Mouse (Mus musculus) spleen, adult 2 months (tissue): Measurements from ENCODE around the gene Agbl5. TPM values are rescaled to one million over a fixed set of nuclear protein-coding genes. Genes with fewer than 3 reads are reported as not detected.
A peak's percentile ranks its signal among the peaks of the same experiment; 100 is the strongest.

Source experiments
- DNase-seq, 2 experiments: peaks; one replicate each; pipeline versions ENCODE4 v3.0.0 to v3.0.0-alpha.2; 2012 to 2021; ENCODE audit warnings: low spot score in 2 of 2, low read depth in 1 of 2
- H3K27ac ChIP-seq: fragments of 200-500 bp; 2 replicates; pipeline ENCODE4 v1.5.1; 2012; ENCODE audit warnings: low read length, inconsistent platforms; ENCODE audit not compliant: insufficient read depth
- H3K27me3 ChIP-seq: fragments of 200-500 bp; 2 replicates; pipeline ENCODE4 v1.6.1; 2012; ENCODE audit warnings: mild to moderate bottlenecking, moderate library complexity, low read length, inconsistent platforms; ENCODE audit not compliant: control insufficient read depth, insufficient read depth
- H3K36me3 ChIP-seq: fragments of 200-500 bp; 2 replicates; pipeline ENCODE4 v1.6.1; 2012; ENCODE audit warnings: mild to moderate bottlenecking, low read length, inconsistent platforms; ENCODE audit not compliant: control insufficient read depth, insufficient read depth
- H3K4me1 ChIP-seq: fragments of 200-500 bp; 2 replicates; pipeline ENCODE4 v1.6.1; 2011; ENCODE audit warnings: inconsistent platforms; ENCODE audit not compliant: control insufficient read depth, insufficient read depth, insufficient read length
- H3K4me3 ChIP-seq: fragments of 200-500 bp; 2 replicates; pipeline ENCODE4 v1.5.1; 2011; ENCODE audit warnings: mild to moderate bottlenecking, inconsistent platforms; ENCODE audit not compliant: insufficient read depth, insufficient read length; ENCODE audit errors: extremely low read depth
- CTCF ChIP-seq: fragments of 200-500 bp; IDR thresholded peaks from 2 replicates; pipeline ENCODE4 v1.5.1; 2011; ENCODE audit warnings: mild to moderate bottlenecking, inconsistent platforms; ENCODE audit not compliant: insufficient read depth, insufficient read length, insufficient replicate concordance; ENCODE audit errors: extremely low read depth
- POLR2A ChIP-seq: fragments of 200-500 bp; IDR thresholded peaks from 2 replicates; pipeline ENCODE4 v1.6.1; 2011; ENCODE audit warnings: low read depth, low read length, inconsistent platforms
- WGBS: fragments of 180-500 bp; shearing (Covaris S2); methylation state at CpG from one replicate; pipeline ENCODE4 v1.1.7; 2018; 5-methylcytosine and 5-hydroxymethylcytosine counted together
- polyA plus RNA-seq: library from polyadenylated mRNA; depleted of rRNA; stranded (reverse); fragments of >200 nt; gene quantifications from 2 replicates; pipeline ENCODE4 v1.2.3, GENCODE M21; 2012

Gene Agbl5
- polyA plus RNA-seq, 1 experiment, result 11.6 TPM

- DNase-seq, result no peak
- 72% methylated on average over 4 of the region's 4 CpGs for WGBS
- no peaks in the 10 kb centered on the region; the same call in 1 of the 2 replicates for H3K4me1 ChIP-seq
These were observed 2.3 kb upstream of the Agbl5 start for GRCm38 (mm10) chr5:30886209-30886608.

GRCm38 (mm10) chr5:30886731-30887130 lies 1.8 kb upstream of the Agbl5 start:
- TF ChIP-seq CTCF, result no peak
- no peak for TF ChIP-seq POLR2A
- Histone ChIP-seq H3K4me3 (no peak overlapping the region), H3K36me3 (no peaks in the 10 kb centered on the region; the same call in 1 of the 2 replicates), H3K4me1 (no peaks in the 10 kb centered on the region; the same call in 1 of the 2 replicates), H3K27me3 (no peaks in the 10 kb centered on the region), H3K27ac (no peak overlapping the region)
- WGBS, result 31% methylated on average over 5 of the region's 5 CpGs
- DNase-seq, result no peak

More at GRCm38 (mm10) chr5:30886209-30886608, 2.3 kb upstream of the Agbl5 start:
- Histone ChIP-seq H3K27ac (no peak overlapping the region), H3K4me3 (no peak overlapping the region), H3K27me3 (no peaks in the 10 kb centered on the region), H3K36me3 (no peaks in the 10 kb centered on the region)
- TF ChIP-seq CTCF, result no peak
- TF ChIP-seq POLR2A, result no peak

GRCm38 (mm10) chr5:30887331-30887761 lies 1.1 kb upstream of the Agbl5 start:
- under 1% methylated on average over 19 of the region's 19 CpGs for WGBS
- Histone ChIP-seq H3K4me3 (peak overlapping the region; percentile 81), H3K27me3 (no peaks in the 10 kb centered on the region), H3K4me1 (no peaks in the 10 kb centered on the region; the same call in 1 of the 2 replicates), H3K27ac (peak overlapping the region; percentile 88), H3K36me3 (no peaks in the 10 kb centered on the region; the same call in 1 of the 2 replicates)
- peak; percentile 75 to 86 for DNase-seq
- peak; percentile 88 for TF ChIP-seq POLR2A
- no peak for TF ChIP-seq CTCF

- H3K36me3 ChIP-seq, result no peaks in the 10 kb centered on the region; the same call in 1 of the 2 replicates
- H3K4me1 ChIP-seq, result no peaks in the 10 kb centered on the region; the same call in 1 of the 2 replicates
- peak overlapping the region; percentile 81 for H3K4me3 ChIP-seq
- no peaks in the 10 kb centered on the region for H3K27me3 ChIP-seq
- TF ChIP-seq POLR2A, result no peak
- TF ChIP-seq CTCF, result no peak
- WGBS, result under 1% methylated on average over 28 of the region's 28 CpGs
- peak overlapping the region; percentile 88 for H3K27ac ChIP-seq
- DNase-seq, result peak; percentile 80 to 86
These were observed 597 bp upstream of the Agbl5 start for GRCm38 (mm10) chr5:30887858-30888336.

GRCm38 (mm10) chr5:30889088-30889754 lies 727 bp downstream of the Agbl5 start:
- no peaks in the 10 kb centered on the region for H3K27me3 ChIP-seq
- no peak for DNase-seq
- H3K4me3 ChIP-seq, result peak overlapping the region; percentile 81
- peak overlapping the region; percentile 89 for H3K27ac ChIP-seq
- WGBS, result 2% methylated on average over 42 of the region's 42 CpGs
- no peak for TF ChIP-seq POLR2A
- no peak for TF ChIP-seq CTCF
- H3K4me1 ChIP-seq, result no peaks in the 10 kb centered on the region; the same call in 1 of the 2 replicates
- peaks cover 4% of the 10 kb centered on the region for H3K36me3 ChIP-seq

- Histone ChIP-seq H3K4me3 (no peak overlapping the region), H3K36me3 (peaks cover 6% of the 10 kb centered on the region), H3K27ac (no peak overlapping the region), H3K27me3 (no peaks in the 10 kb centered on the region), H3K4me1 (no peaks in the 10 kb centered on the region; the same call in 1 of the 2 replicates)
- WGBS, result 91% methylated on average over 7 of the region's 7 CpGs
- TF ChIP-seq POLR2A (no peak), CTCF (no peak)
- DNase-seq, result no peak
These were observed 1.9 kb downstream of the Agbl5 start for GRCm38 (mm10) chr5:30890375-30890774.

GRCm38 (mm10) chr5:30901860-30902259 lies 13.4 kb downstream of the Agbl5 start:
- no peaks in the 10 kb centered on the region for H3K27me3 ChIP-seq
- H3K4me3 ChIP-seq, result no peak overlapping the region
- no peak overlapping the region for H3K27ac ChIP-seq
- peaks cover 20% of the 10 kb centered on the region for H3K36me3 ChIP-seq
- no peak for TF ChIP-seq CTCF
- no peak for TF ChIP-seq POLR2A
- no peak for DNase-seq
- 94% methylated on average over 5 of the region's 5 CpGs for WGBS
- H3K4me1 ChIP-seq, result no peaks in the 10 kb centered on the region
